Mouse (Mus musculus) spleen, adult 18-20 months (tissue): ENCODE measurements around the gene Crybb1.

Experiments
- DNase-seq, 2 experiments: peaks; one replicate each; pipeline ENCODE4 v3.0.0; 2022; ENCODE audit warnings: mixed read lengths in 2 of 2

Crybb1 gene

GRCm38 (mm10) chr5:112313222-112313885 lies 57.7 kb downstream of the Crybb1 start:
- no peak for DNase-seq

- DNase-seq: no peak
Observed at GRCm38 (mm10) chr5:112316468-112316867, 60.9 kb downstream of the Crybb1 start.

- no peak for DNase-seq
Observed at GRCm38 (mm10) chr5:112317328-112317727, 61.7 kb downstream of the Crybb1 start.
